Mouse (Mus musculus) limb, embryonic 11.5 days (tissue): ENCODE data around the gene Olfr525. TPM values are rescaled to one million over a fixed set of nuclear protein-coding genes. Genes with fewer than 3 reads are reported as not detected.
A peak's percentile ranks its signal among the peaks of the same experiment; 100 is the strongest.

Experiments used
- ATAC-seq: fragments of 200-750 bp; cut with Nextera tagmentation; 2 replicates; pipeline ENCODE4 v1.8.0; 2017; ENCODE audit warnings: low read depth; ENCODE audit not compliant: insufficient number of reproducible peaks, low FRiP score, low TSS enrichment
- DNase-seq: peaks from one replicate; pipeline ENCODE4 v3.0.0-alpha.2; 2015; ENCODE audit warnings: low spot score
- H3K27ac ChIP-seq: fragments of 300-500 bp; sonication (generic); replicated peaks from 2 replicates; pipeline ENCODE4 v1.5.1; 2014; ENCODE audit warnings: low read depth, mild to moderate bottlenecking, low read length
- H3K27me3 ChIP-seq: fragments of 300-500 bp; sonication (generic); 2 replicates; pipeline ENCODE4 v1.6.1; 2014; ENCODE audit warnings: mild to moderate bottlenecking, low read length, mixed read lengths; ENCODE audit not compliant: control insufficient read depth, insufficient read depth
- H3K36me3 ChIP-seq: fragments of 300-500 bp; sonication (generic); 2 replicates; pipeline ENCODE4 v1.6.1; 2014; ENCODE audit warnings: mild to moderate bottlenecking, low read length, moderate library complexity, mixed read lengths; ENCODE audit not compliant: control insufficient read depth, insufficient read depth
- H3K4me1 ChIP-seq: fragments of 300-500 bp; sonication (generic); 2 replicates; pipeline ENCODE4 v1.6.1; 2014; ENCODE audit warnings: low read length, mixed read lengths; ENCODE audit not compliant: control insufficient read depth, insufficient read depth
- H3K4me2 ChIP-seq: fragments of 300-500 bp; sonication (generic); 2 replicates; pipeline ENCODE4 v1.6.1; 2014; ENCODE audit warnings: low read depth, mild to moderate bottlenecking, moderate library complexity; ENCODE audit not compliant: severe bottlenecking
- H3K4me3 ChIP-seq: fragments of 300-500 bp; sonication (generic); 2 replicates; pipeline ENCODE4 v1.5.1; 2014; ENCODE audit warnings: low read depth, low read length
- H3K9ac ChIP-seq: fragments of 300-500 bp; sonication (generic); 2 replicates; pipeline ENCODE4 v1.6.1; 2014; ENCODE audit warnings: mild to moderate bottlenecking, low read length
- H3K9me3 ChIP-seq: fragments of 300-500 bp; sonication (generic); 2 replicates; pipeline ENCODE4 v1.6.1; 2016; ENCODE audit warnings: low read length; ENCODE audit not compliant: control insufficient read depth
- WGBS: fragments of 180-500 bp; shearing (Covaris S2); extraction: QIAGEN DNeasy Blood & Tissue Kit; methylation state at CpG from one replicate; pipeline ENCODE4 v1.1.7; 2014; 5-methylcytosine and 5-hydroxymethylcytosine counted together
- polyA plus RNA-seq: library from polyadenylated mRNA; unstranded; fragments of >200 nt; fragmentation: Nextera tagmentation; extraction: Ambion mirVana; gene quantifications from 2 replicates; pipeline ENCODE4 v1.2.1, GENCODE M21; 2014

Olfr525 gene
- polyA plus RNA-seq, 1 experiment from 2014 or later = not detected

DNA sequence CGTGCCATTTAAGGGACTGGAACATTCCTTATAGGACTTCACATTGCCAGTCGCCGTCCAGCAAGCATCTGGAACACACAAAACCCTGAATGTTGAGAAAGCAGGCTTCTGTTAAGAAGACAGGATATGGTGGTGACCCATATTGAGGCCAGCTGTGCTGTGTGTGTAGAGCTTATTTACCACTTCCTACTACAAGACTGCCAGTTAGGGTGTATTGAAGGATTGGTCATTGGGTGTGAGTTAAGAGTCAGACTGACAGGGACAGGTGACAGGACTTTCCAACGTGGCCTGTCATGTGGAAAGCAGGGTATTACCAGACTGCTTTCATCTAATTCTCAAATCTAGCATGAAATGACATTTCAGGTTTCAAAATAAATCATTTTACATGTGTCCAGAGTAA is 53.6 kb downstream of the Olfr525 start:
- no peak overlapping the region for H3K27ac ChIP-seq
- no peak overlapping the region for H3K9ac ChIP-seq
- H3K9me3 ChIP-seq = no peaks in the 10 kb centered on the region
- 76% methylated on average over 4 of the region's 4 CpGs for WGBS
- ATAC-seq = peak; percentile 57; the same call in 1 of the 2 replicates
- no peaks in the 10 kb centered on the region for H3K27me3 ChIP-seq
- H3K4me1 ChIP-seq = no peaks in the 10 kb centered on the region
- no peak overlapping the region for H3K4me2 ChIP-seq
- no peaks in the 10 kb centered on the region for H3K36me3 ChIP-seq
- H3K4me3 ChIP-seq = no peak overlapping the region
- DNase-seq = no peak

DNA sequence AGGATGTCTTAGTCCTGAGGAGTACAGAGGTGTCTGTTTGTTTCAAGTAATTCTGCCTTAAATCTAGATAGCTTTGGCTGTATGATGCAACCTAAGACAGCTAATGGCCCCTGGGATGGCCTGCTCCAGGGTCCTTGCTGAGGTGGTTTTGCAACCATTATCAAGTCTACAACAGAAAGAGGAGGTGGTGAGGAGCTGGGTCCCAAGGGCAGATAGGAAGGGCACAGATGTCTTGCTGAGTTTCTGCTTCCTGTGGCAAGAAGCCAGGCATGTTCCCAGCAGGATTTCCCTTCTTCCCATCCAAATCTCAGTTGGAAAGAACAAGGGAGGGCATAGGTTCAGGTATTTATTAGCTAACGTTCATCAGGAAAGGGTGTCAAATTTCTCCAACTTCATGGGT is 55.6 kb downstream of the Olfr525 start, which contains the start of gene Olfr530:
TSS of gene Olfr530 (minus strand) at position 101 of the 400 bp plus-strand sequence.
- 28% methylated on average over 1 of the region's 1 CpGs for WGBS
- Histone ChIP-seq H3K36me3 (no peaks in the 10 kb centered on the region), H3K4me1 (no peaks in the 10 kb centered on the region), H3K27ac (no peak within 1 kb of the TSS), H3K9me3 (no peaks in the 10 kb centered on the region), H3K4me3 (no peak within 1 kb of the TSS), H3K9ac (no peak within 1 kb of the TSS), H3K4me2 (no peak within 1 kb of the TSS), H3K27me3 (no peaks in the 10 kb centered on the region)
- ATAC-seq (no peak), DNase-seq (no peak)

DNA sequence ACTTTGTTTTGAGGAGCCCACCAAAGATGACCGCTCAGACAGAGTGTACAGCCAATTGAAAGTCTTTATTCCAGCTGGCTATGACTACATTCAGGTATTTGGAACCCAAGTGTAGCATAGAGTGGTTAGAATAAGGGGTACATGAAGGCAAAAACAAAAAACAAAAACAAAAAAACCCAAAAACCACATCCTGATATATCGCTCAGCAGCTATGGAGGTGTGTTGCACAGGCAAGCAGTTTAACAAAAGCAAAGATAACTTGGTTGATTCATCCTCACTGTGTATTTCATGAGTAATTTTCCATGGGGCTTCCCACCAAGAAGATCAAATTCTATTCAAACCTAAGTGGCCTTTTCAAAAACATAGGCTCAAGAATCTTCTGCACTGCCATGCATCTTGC is 56.3 kb downstream of the Olfr525 start:
- Histone ChIP-seq H3K9ac (no peak overlapping the region), H3K36me3 (no peaks in the 10 kb centered on the region), H3K27ac (no peak overlapping the region), H3K27me3 (no peaks in the 10 kb centered on the region), H3K4me1 (no peaks in the 10 kb centered on the region), H3K4me3 (no peak overlapping the region), H3K9me3 (no peaks in the 10 kb centered on the region), H3K4me2 (no peak overlapping the region)
- 93% methylated on average over 2 of the region's 2 CpGs for WGBS
- no peak for DNase-seq
- no peak for ATAC-seq

Other genes starting within 250 kb of the Olfr525 start
- gene Caly, start 238.3 kb upstream of the Olfr525 start, polyA plus RNA-seq = 1.6 and 2.0 TPM in 2 replicates
- not detected in 2 replicates for gene Prap1, start 227.5 kb upstream of the Olfr525 start, polyA plus RNA-seq
- 16.6 and 17.4 TPM in 2 replicates for gene Fuom, start 218.4 kb upstream of the Olfr525 start, polyA plus RNA-seq
- 18.2 and 20.0 TPM in 2 replicates for gene Paox, start 205.1 kb upstream of the Olfr525 start, polyA plus RNA-seq
- gene Echs1, start 204.4 kb upstream of the Olfr525 start, polyA plus RNA-seq = 188 and 195 TPM in 2 replicates
- 22.0 and 22.4 TPM in 2 replicates for gene Mtg1, start 183.3 kb upstream of the Olfr525 start, polyA plus RNA-seq
- not detected in 2 replicates for gene Sprn, start 166.0 kb upstream of the Olfr525 start, polyA plus RNA-seq
- gene Olfr522, start 156.1 kb upstream of the Olfr525 start, polyA plus RNA-seq = not detected in 2 replicates
- gene Olfr523, start 147.6 kb upstream of the Olfr525 start, polyA plus RNA-seq = not detected in 2 replicates
- not detected in 2 replicates for gene Olfr524, start 114.9 kb upstream of the Olfr525 start, polyA plus RNA-seq
- gene Cd163l1, start 102.6 kb upstream of the Olfr525 start, polyA plus RNA-seq = not detected in 2 replicates
- not detected in 2 replicates for gene 5830411N06Rik, start 73.6 kb upstream of the Olfr525 start, polyA plus RNA-seq
- not detected in 2 replicates for gene Olfr527, start 13.2 kb downstream of the Olfr525 start, polyA plus RNA-seq
- not detected in 2 replicates for gene Olfr60, start 40.8 kb downstream of the Olfr525 start, polyA plus RNA-seq
- gene Olfr530, start 55.5 kb downstream of the Olfr525 start, polyA plus RNA-seq = not detected in 2 replicates
- not detected in 2 replicates for gene Olfr531, start 82.1 kb downstream of the Olfr525 start, polyA plus RNA-seq
- gene Olfr532, start 100.8 kb downstream of the Olfr525 start, polyA plus RNA-seq = not detected in 2 replicates
- not detected in 2 replicates for gene Olfr533, start 142.5 kb downstream of the Olfr525 start, polyA plus RNA-seq
- gene Olfr535, start 163.4 kb downstream of the Olfr525 start, polyA plus RNA-seq = not detected in 2 replicates
- gene Olfr536, start 186.5 kb downstream of the Olfr525 start, polyA plus RNA-seq = not detected in 2 replicates
- gene Olfr538, start 247.0 kb downstream of the Olfr525 start, polyA plus RNA-seq = not detected in 2 replicates